8 mouse cellular contexts compared by ENCODE assay signal in the genomic region with DNA sequence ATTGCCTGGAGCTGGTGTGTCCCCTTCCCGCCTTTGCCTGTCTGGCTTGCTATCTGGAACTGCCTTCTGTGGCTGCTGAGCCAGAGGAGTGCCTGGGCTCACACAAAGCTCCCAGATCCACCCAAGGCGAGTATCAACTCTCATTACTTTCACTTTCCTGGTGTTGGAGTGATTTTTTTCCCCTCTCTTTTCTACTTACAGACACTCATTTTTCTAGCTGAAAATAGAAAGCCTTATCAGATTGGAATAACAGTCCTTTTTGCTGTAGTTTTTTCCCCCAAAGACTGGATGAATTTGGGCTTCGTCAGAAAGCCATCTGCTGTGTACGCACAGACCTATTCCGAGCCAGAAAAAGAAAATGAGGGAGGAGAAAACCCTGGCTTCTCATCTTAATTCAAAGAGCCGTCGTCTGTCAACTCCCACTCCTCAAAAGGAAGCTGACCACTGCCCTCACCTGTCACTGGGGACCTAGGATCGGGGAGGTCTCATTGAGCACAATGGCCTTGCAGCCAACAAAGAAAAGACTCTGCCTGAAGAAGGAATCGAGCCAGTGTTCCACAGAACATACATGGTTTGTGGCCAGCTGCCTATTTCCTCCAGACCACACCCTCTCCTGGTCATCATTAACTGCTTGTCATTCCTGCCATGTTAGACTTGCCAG.
DNase-seq lines count a peak whose midpoint lies in the region; ATAC-seq and TF ChIP-seq lines count a peak whose summit lies in the region.

No protein-coding gene starts in this region.

- H3K27ac ChIP-seq in lung, embryonic 14.5 days (ENCODE audit: low read depth): no peak overlapping the region
- H3K27ac ChIP-seq in forebrain, embryonic 15.5 days (replicated peaks): peak overlapping the region; percentile 82
- peak overlapping the region; percentile 21; the same call in 1 of the 2 replicates for H3K27ac ChIP-seq in hindbrain, embryonic 16.5 days (ENCODE audit: low read depth, low read length)

- H3K36me3 ChIP-seq in lung, embryonic 14.5 days (ENCODE audit: insufficient read depth): no peaks in the 10 kb centered on the region
- no peaks in the 10 kb centered on the region for H3K36me3 ChIP-seq in forebrain, embryonic 15.5 days
- H3K36me3 ChIP-seq in hindbrain, embryonic 16.5 days (ENCODE audit: control insufficient read depth, insufficient read depth, low read length): no peaks in the 10 kb centered on the region

- H3K4me1 ChIP-seq in lung, embryonic 14.5 days (ENCODE audit: insufficient read depth): peaks cover 7% of the 10 kb centered on the region; the same call in 1 of the 2 replicates
- peaks cover 24% of the 10 kb centered on the region for H3K4me1 ChIP-seq in forebrain, embryonic 15.5 days
- peaks cover 6% of the 10 kb centered on the region; the same call in 1 of the 2 replicates for H3K4me1 ChIP-seq in hindbrain, embryonic 16.5 days (ENCODE audit: control insufficient read depth, insufficient read depth, low read depth, low read length)

- no peaks in the 10 kb centered on the region for H3K27me3 ChIP-seq in lung, embryonic 14.5 days (ENCODE audit: insufficient read depth, low read length)
- H3K27me3 ChIP-seq in forebrain, embryonic 15.5 days: no peaks in the 10 kb centered on the region
- no peaks in the 10 kb centered on the region for H3K27me3 ChIP-seq in hindbrain, embryonic 16.5 days (replicated peaks; ENCODE audit: control insufficient read depth, insufficient read depth, low read length)

- no peak overlapping the region for H3K9ac ChIP-seq in lung, embryonic 14.5 days
- H3K9ac ChIP-seq in forebrain, embryonic 15.5 days (replicated peaks): no peak overlapping the region
- H3K9ac ChIP-seq in hindbrain, embryonic 16.5 days (ENCODE audit: low read depth, low read length): no peak overlapping the region; the same call in 1 of the 2 replicates

- DNase-seq in lung, embryonic 14.5 days: peak; percentile 27
- no peak for DNase-seq in lung, postnatal 10 days
- peak; percentile 41 to 42 for DNase-seq in right cerebral cortex, adult 2 months (ENCODE audit: low spot score in 2 of 2)
- DNase-seq in embryo, embryonic 10 days (ENCODE audit: low spot score): no peak
- no peak for DNase-seq in cerebellum, adult 8-10 months
- DNase-seq in adrenal gland, adult 8-10 months: no peak

- no peak overlapping the region for H3K4me3 ChIP-seq in lung, embryonic 14.5 days (ENCODE audit: low read depth, low read length)
- no peak overlapping the region for H3K4me3 ChIP-seq in forebrain, embryonic 15.5 days
- H3K4me3 ChIP-seq in hindbrain, embryonic 16.5 days (ENCODE audit: low read length): no peak overlapping the region

- no peaks in the 10 kb centered on the region for H3K9me3 ChIP-seq in lung, embryonic 14.5 days (ENCODE audit: low read depth, low read length)
- no peaks in the 10 kb centered on the region for H3K9me3 ChIP-seq in forebrain, embryonic 15.5 days
- H3K9me3 ChIP-seq in hindbrain, embryonic 16.5 days (ENCODE audit: control insufficient read depth, low read length): no peaks in the 10 kb centered on the region

- H3K4me2 ChIP-seq in lung, embryonic 14.5 days: no peak overlapping the region
- H3K4me2 ChIP-seq in forebrain, embryonic 15.5 days (replicated peaks): 0 out of 2 replicates have a peak overlapping the region, but pooled peaks have one; percentile 7
- H3K4me2 ChIP-seq in hindbrain, embryonic 16.5 days (ENCODE audit: low read length): no peak overlapping the region

- ATAC-seq in lung, embryonic 14.5 days (ENCODE audit: insufficient read depth): no peak
- peak; percentile 82 for ATAC-seq in forebrain, embryonic 15.5 days (replicated peaks)
- ATAC-seq in hindbrain, embryonic 16.5 days: 0 out of 2 replicates have a peak, but pooled peaks have one; percentile 31

- 42% methylated on average over 9 of the region's 9 CpGs for WGBS in lung, embryonic 14.5 days
- WGBS in forebrain, embryonic 15.5 days: 34% methylated on average over 9 of the region's 9 CpGs
- WGBS in hindbrain, embryonic 16.5 days: 51% methylated on average over 9 of the region's 9 CpGs

- TF ChIP-seq CTCF in lung, embryonic 14.5 days (IDR thresholded peaks at IDR 0.05; ENCODE audit: low read depth): no peak

Comparison
In these comparisons a context has a peak if more than half of its experiments do, and no peak if none do; other contexts are left out.
1. DNase-seq: peak in lung, embryonic 14.5 days (single experiment) and right cerebral cortex, adult 2 months (2 of 2); none in lung, postnatal 10 days (single experiment), embryo, embryonic 10 days (single experiment), cerebellum, adult 8-10 months (single experiment) and adrenal gland, adult 8-10 months (single experiment).